Mouse (Mus musculus) embryonic fibroblast, embryonic 13.5 days (primary cell): ENCODE measurements around the gene Golga3. TPM values are rescaled to one million over a fixed set of nuclear protein-coding genes. Genes with fewer than 3 reads are reported as not detected.

Experiments used
- H3K27ac ChIP-seq: 2 replicates; pipeline ENCODE4 v1.5.1; 2012; ENCODE audit warnings: low read length, control low read depth, inconsistent platforms; ENCODE audit not compliant: insufficient read depth
- H3K4me1 ChIP-seq: 2 replicates; pipeline ENCODE4 v1.6.1; 2011; ENCODE audit warnings: low read length; ENCODE audit not compliant: control insufficient read depth, insufficient read depth
- H3K4me3 ChIP-seq: 2 replicates; pipeline ENCODE4 v1.5.1; 2011; ENCODE audit warnings: mild to moderate bottlenecking, control low read depth, low read length; ENCODE audit not compliant: insufficient read depth
- CTCF ChIP-seq: IDR thresholded peaks from 2 replicates; pipeline ENCODE4 v1.5.1; 2011; ENCODE audit warnings: mild to moderate bottlenecking, control low read depth, low read length, moderate library complexity, borderline replicate concordance; ENCODE audit not compliant: insufficient read depth
- POLR2A ChIP-seq: IDR thresholded peaks from 2 replicates; pipeline ENCODE4 v1.6.1; 2011; ENCODE audit warnings: low read depth, mild to moderate bottlenecking, control low read depth, low read length, moderate library complexity
- polyA plus RNA-seq: library from polyadenylated mRNA; stranded (reverse); fragments of >200 nt; gene quantifications from 2 replicates; pipeline ENCODE4 v1.2.4, GENCODE M21; 2011; ENCODE audit warnings: low read depth; ENCODE audit not compliant: missing spikeins, insufficient read length

The Golga3 gene
- polyA plus RNA-seq, 1 experiment: 49.2 TPM

- TF ChIP-seq POLR2A (no peak), CTCF (no peak)
Observed at GRCm38 (mm10) chr5:110227336-110227883, 50.9 kb downstream of the Golga3 start.

GRCm38 (mm10) chr5:110230401-110230779 is 53.9 kb downstream of the Golga3 start:
- Histone ChIP-seq H3K4me3 (peak overlapping the region; percentile 94), H3K27ac (peak overlapping the region; percentile 60)
- TF ChIP-seq CTCF (no peak), POLR2A (no peak)

More at GRCm38 (mm10) chr5:110227336-110227883, 50.9 kb downstream of the Golga3 start:
- peaks cover 2% of the 10 kb centered on the region; the same call in 1 of the 2 replicates for H3K4me1 ChIP-seq
- H3K27ac ChIP-seq: no peak overlapping the region
- H3K4me3 ChIP-seq: no peak overlapping the region

GRCm38 (mm10) chr5:110230780-110231461 is 54.4 kb downstream of the Golga3 start, which contains the start of gene Ankle2:
Gene Ankle2, plus strand, starts transcription at chr5:110231004.
- H3K4me3 ChIP-seq: peak within 1 kb of the TSS; percentile 94
- H3K4me1 ChIP-seq: peaks cover 4% of the 10 kb centered on the region; the same call in 1 of the 2 replicates
- TF ChIP-seq POLR2A (peak; percentile 79), CTCF (no peak)
- peak within 1 kb of the TSS; percentile 60 for H3K27ac ChIP-seq

More at GRCm38 (mm10) chr5:110230401-110230779, 53.9 kb downstream of the Golga3 start:
- peaks cover 4% of the 10 kb centered on the region; the same call in 1 of the 2 replicates for H3K4me1 ChIP-seq

- Histone ChIP-seq H3K4me1 (peaks cover 4% of the 10 kb centered on the region; the same call in 1 of the 2 replicates), H3K4me3 (peak overlapping the region; percentile 94), H3K27ac (no peak overlapping the region)
- no peak for TF ChIP-seq CTCF
Observed at GRCm38 (mm10) chr5:110231638-110232037, 55.1 kb downstream of the Golga3 start.

GRCm38 (mm10) chr5:110232346-110232745 is 55.8 kb downstream of the Golga3 start:
- TF ChIP-seq CTCF (no peak), POLR2A (no peak)
- Histone ChIP-seq H3K4me1 (peaks cover 4% of the 10 kb centered on the region; the same call in 1 of the 2 replicates), H3K27ac (no peak overlapping the region), H3K4me3 (no peak overlapping the region)

GRCm38 (mm10) chr5:110244091-110244490 is 67.6 kb downstream of the Golga3 start:
- TF ChIP-seq POLR2A (no peak), CTCF (no peak)
- Histone ChIP-seq H3K4me3 (no peak overlapping the region), H3K27ac (no peak overlapping the region), H3K4me1 (peaks cover 4% of the 10 kb centered on the region; the same call in 1 of the 2 replicates)

DNA sequence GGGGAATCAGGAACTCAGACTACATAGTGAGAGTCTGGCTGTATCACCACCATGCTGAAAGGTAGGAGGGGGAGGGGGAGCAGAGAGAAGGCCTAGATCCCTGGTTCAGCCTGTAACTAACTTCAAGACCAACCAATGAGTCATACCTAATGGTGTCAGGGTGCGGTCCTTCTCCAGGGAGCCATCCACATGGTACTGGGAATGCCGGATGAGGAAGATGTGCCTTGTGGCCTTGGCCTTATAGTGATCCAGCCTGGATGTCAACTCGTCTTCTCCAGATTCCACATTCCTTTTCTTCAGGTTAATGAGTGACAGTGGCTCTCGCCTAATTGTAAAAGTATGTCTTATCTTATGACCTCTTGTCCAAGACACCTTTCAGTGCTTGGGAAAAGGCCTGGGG is 90.4 kb downstream of the Golga3 start:
- Histone ChIP-seq H3K27ac (no peak overlapping the region), H3K4me3 (no peak overlapping the region), H3K4me1 (no peaks in the 10 kb centered on the region)
- TF ChIP-seq CTCF (no peak), POLR2A (no peak)

DNA sequence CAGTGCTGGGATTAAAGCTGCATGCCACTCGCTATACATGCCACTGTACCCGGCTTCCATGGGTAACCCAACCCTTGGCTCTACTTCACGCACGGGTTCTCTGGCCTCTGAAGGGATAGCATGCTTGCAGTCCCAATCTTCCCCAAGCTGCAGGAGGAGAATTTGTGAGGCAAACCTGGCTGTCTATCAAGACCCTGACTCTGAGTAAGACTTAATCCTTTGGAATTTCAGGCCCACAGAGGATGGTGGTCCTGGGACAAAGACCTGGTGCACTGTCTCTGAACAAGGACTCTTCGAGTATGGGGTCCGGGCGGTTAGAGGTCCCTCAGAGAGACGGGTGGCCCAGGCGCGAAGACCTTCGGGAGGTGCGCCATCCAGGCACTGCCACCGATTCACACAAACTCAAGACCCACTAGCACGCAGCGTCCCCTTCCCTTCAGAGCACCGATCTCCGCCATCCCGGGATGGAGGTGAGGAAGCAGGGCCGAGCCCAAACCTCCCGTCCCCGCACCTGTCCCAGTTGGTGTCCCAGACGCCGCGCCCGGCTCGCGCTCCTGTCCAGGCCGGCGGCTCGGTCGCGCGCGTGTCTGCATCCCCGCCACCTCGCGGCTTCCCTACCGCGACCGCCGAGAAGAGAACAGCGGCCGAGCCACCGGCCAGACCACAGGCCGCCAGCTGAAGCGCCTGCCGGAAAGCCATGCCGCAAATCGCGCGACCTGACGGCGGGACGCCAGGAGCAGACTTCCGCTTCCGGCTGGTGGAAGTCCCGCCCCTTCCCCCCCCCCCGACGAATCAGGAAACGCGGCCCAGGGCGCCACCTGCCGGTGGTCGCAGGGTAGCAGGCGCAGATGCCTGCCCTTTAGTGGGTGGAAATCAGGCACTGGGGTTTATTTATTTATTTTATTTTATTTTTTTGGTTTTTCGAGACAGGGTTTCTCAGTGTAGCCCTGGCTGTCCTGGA is 92.9 kb downstream of the Golga3 start, which contains the start of gene Pgam5:
Gene Pgam5 (minus strand): TSS at position 773 of the 961 bp plus-strand sequence.
- TF ChIP-seq POLR2A (peak; percentile 82), CTCF (peak; percentile 75; the same call in 1 of the 2 replicates)
- Histone ChIP-seq H3K27ac (no peak within 1 kb of the TSS), H3K4me3 (peak within 1 kb of the TSS; percentile 91), H3K4me1 (0 out of 2 replicates have a peak, but pooled peaks cover 1% of the 10 kb centered on the region)

DNA sequence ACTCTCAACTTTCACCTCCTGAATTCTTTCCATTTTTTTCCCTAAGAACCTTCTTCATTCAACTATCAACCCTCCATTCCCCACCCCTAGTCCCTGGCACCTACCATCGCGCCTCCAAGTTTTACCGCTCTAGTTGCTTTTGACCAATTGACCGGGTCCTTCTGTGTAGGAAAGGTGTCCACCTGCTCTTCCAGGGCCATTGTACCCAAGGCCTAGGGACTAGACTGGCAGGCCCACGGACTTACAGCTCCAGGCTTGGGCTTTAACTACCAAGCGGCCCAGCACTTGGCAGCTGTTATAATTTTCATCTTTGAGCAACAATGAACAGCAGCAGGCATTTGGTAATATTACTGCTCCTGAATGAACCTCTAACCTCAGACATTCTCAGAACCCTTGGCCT is 93.7 kb downstream of the Golga3 start:
- TF ChIP-seq POLR2A: no peak
- no peak for TF ChIP-seq CTCF
- no peak overlapping the region for H3K4me3 ChIP-seq
- H3K27ac ChIP-seq: no peak overlapping the region
- H3K4me1 ChIP-seq: peaks cover 6% of the 10 kb centered on the region; the same call in 1 of the 2 replicates
